ENCODE assay signal across 29 mouse cellular contexts in genomic region chr2:132047364-132047763, GRCm38 (mm10).
"Had no signal": no experiment of that assay in that cellular context is flagged by ENCODE, and none has a peak within 500 bp of the region (broad histone marks: within the 10 kb centered on the region; RNA-seq: fewer than 3 reads in every experiment).

No protein-coding gene starts in this region.

- H3K9me3 ChIP-seq: heart, embryonic 10.5 days; heart, embryonic 12.5 days; heart, embryonic 13.5 days; heart, embryonic 15.5 days; hindbrain, embryonic 12.5 days; hindbrain, embryonic 13.5 days; hindbrain, embryonic 15.5 days; intestine, embryonic 15.5 days; kidney, embryonic 15.5 days had no signal

- H3K36me3 ChIP-seq: heart, embryonic 10.5 days; heart, embryonic 12.5 days; heart, embryonic 13.5 days; heart, embryonic 15.5 days; hindbrain, embryonic 12.5 days; hindbrain, embryonic 13.5 days; hindbrain, embryonic 15.5 days; intestine, embryonic 15.5 days; kidney, embryonic 15.5 days had no signal

- H3K27ac ChIP-seq: heart, adult 2 months; heart, embryonic 10.5 days; heart, embryonic 13.5 days; heart, embryonic 15.5 days; hindbrain, embryonic 12.5 days; hindbrain, embryonic 13.5 days; hindbrain, embryonic 14.5 days; hindbrain, embryonic 15.5 days; hindbrain, postnatal 0 days; intestine, embryonic 15.5 days; kidney, embryonic 15.5 days; kidney, postnatal 0 days; left cerebral cortex, adult 2 months had no signal

- H3K4me3 ChIP-seq: heart, adult 2 months; heart, embryonic 10.5 days; heart, embryonic 12.5 days; heart, embryonic 13.5 days; heart, embryonic 15.5 days; hindbrain, embryonic 12.5 days; hindbrain, embryonic 13.5 days; hindbrain, embryonic 15.5 days; intestine, embryonic 15.5 days; kidney, embryonic 15.5 days; left cerebral cortex, adult 2 months had no signal

- H3K27me3 ChIP-seq: heart, embryonic 12.5 days; heart, embryonic 13.5 days; heart, embryonic 15.5 days; hindbrain, embryonic 12.5 days; hindbrain, embryonic 13.5 days; hindbrain, embryonic 15.5 days; intestine, embryonic 15.5 days; kidney, embryonic 15.5 days had no signal

- DNase-seq: heart, adult 2 months; heart, postnatal 10 days; heart, postnatal 14 days; heart, postnatal 36 days; heart, postnatal 4 days; kidney, adult 11 months; kidney, adult 18-20 months; kidney, adult 2 months; kidney, adult 8-10 months; kidney, adult 9 months; kidney, postnatal 10 days; kidney, postnatal 14 days; kidney, postnatal 25 days; kidney, postnatal 36 days; kidney, postnatal 4 days; layer of hippocampus, postnatal 36 days had no signal
